Mouse (Mus musculus): ENCODE measurements around the gene Ankrd39. TPM values are rescaled to one million over a fixed set of nuclear protein-coding genes. Genes with fewer than 3 reads are reported as not detected.

Gene Ankrd39
- 23.2 and 24.1 TPM in 2 replicates for polyA plus RNA-seq (2012; rRNA removed)

GRCm38 (mm10) chr1:36546888-36547471, at the start of gene Ankrd39:
TSS of gene Ankrd39 (minus strand) at chr1:36547445.

DNA sequence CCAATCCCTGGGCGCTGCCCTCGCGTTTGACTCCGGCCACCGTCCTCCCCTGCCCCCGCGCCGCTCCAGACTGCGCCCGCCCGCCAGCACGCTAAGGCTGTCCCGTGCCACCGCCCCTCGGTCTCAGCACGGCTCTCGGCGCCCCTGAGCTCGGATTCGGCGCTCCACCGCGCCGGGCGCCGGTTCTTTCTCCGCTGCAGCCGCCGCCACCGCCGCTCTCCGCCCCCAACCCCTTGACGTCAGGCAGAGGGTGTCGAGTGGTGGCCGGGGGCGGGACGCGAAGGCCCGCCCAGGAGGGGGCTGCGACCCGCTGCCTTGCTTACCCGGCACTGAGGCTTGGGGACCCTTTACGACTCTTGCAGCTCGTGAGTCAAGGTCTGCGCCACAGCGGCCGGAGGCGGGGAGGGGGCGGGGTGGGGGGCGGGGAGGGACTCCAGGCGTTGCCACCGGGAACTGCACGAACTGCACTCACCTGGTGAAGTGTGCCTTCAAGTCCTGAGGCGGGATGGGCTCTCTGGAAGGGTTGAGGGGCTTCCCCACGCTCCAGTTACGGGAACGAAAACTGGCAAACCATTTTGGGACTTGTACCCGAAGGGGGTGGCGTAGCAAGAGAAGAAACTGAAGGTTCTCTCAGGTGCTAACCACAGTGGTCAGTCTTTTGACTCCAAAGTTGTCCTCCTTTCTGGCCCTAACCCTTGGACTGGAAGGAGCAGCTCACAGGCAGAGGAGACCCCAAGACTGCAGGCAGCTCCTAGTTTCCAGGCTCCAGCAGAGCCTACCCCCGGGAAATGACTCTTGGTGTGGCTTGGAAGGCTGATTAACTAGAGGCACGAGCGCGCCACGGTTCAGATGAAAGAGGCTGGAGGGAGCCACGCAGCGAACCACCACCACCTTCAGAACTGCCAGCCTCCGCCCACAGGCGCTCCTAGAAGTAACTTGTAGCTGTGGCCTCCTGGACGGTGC, 11.1 kb upstream of the Ankrd39 start, which contains the start of gene Sema4c:
Sema4c (minus strand) TSS at position 319 of the 963 bp plus-strand sequence.

GRCm38 (mm10) chr1:36539186-36539585, 8.1 kb downstream of the Ankrd39 start, which contains the start of gene Gm42417:
TSS of gene Gm42417 (minus strand) at chr1:36539429.

DNA sequence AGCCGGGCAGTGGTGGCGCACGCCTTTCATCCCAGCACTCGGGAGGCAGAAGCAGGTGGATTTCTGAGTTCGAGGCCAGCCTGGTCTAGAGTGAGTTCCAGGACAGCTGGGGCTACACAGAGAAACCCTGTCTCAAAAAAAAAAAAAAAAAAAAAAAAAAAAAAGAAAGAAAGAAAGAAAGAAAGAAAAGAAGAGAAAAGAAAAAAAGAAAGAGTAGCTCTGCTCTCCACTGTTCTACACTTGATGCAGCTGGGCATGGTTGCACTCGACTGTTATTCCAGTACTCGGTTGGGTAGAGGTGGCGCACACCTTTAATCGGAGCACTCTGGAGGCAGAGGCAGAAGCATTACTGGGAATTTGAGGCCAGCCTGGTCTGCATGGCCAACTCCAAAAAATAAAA, 10.5 kb downstream of the Ankrd39 start, which contains the start of gene Ankrd23:
Ankrd23 (minus strand) TSS at position 101 of the 400 bp plus-strand sequence.

DNA sequence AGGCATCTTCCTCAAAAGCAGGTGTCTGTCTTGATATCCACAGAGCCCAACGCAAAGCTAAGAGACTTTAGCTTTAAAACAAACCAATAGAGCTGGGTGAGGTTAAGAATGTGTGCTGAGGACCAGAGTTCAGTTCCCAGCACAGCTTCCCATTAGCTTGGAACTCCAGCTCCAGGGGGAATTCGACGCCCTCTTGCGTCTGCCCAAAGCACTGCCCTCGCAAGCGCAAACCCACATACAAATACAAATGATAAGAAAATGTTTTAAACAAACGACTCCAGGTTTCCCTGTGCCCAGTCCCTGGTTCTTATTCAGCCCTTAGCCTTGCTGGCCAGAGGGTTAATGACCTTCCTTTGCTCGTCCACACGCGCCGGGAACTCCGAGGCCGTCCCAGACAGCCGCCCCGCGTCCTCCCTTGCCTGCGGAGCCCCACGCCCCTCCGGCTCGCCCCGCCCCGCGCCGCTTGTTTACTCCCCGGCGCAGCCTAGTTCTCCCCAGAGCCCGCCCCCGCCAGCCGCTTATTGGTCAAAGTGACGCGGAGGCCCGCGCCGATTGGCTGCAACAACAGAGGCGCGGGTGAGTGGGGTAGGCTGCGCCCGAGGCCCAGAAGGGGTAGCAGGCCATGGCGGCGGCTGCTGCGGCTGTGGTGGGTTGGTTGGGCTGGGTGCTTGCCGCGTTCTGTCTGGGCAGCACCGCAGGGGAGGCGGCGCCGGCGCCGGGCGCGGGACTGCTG, 35.8 kb downstream of the Ankrd39 start, which contains the start of gene Cnnm3:
Cnnm3 (plus strand) TSS at position 579 of the 733 bp plus-strand sequence.

Other genes with a start within 250 kb of the Ankrd39 start
- 7.8 and 7.9 TPM in 2 replicates for gene Arid5a, start 239.7 kb downstream of the Ankrd39 start, polyA plus RNA-seq (2012; rRNA removed)
- 43.8 and 55.9 TPM in 2 replicates for gene Kansl3, start 178.3 kb downstream of the Ankrd39 start, polyA plus RNA-seq (2012; rRNA removed)
- gene Fer1l5, start 175.2 kb downstream of the Ankrd39 start, polyA plus RNA-seq (2012; rRNA removed), result not detected in 2 replicates
- gene Lman2l, start 102.2 kb downstream of the Ankrd39 start, polyA plus RNA-seq (2012; rRNA removed), result 8.3 and 9.2 TPM in 2 replicates
- gene Cnnm4, start 75.8 kb downstream of the Ankrd39 start, polyA plus RNA-seq (2012; rRNA removed), result 209 and 224 TPM in 2 replicates
- 30.6 and 31.2 TPM in 2 replicates for gene Cnnm3, start 35.6 kb downstream of the Ankrd39 start, polyA plus RNA-seq (2012; rRNA removed)
- gene Ankrd23, start 10.6 kb downstream of the Ankrd39 start, polyA plus RNA-seq (2012; rRNA removed), result 14.0 and 16.0 TPM in 2 replicates
- gene Gm42417, start 8.0 kb downstream of the Ankrd39 start, polyA plus RNA-seq (2012; rRNA removed), result not detected in 2 replicates
- 11.5 and 11.7 TPM in 2 replicates for gene Sema4c, start 10.9 kb upstream of the Ankrd39 start, polyA plus RNA-seq (2012; rRNA removed)
- gene Fam178b, start 135.7 kb upstream of the Ankrd39 start, polyA plus RNA-seq (2012; rRNA removed), result 1.5 and 1.8 TPM in 2 replicates
- gene Cox5b, start 144.0 kb upstream of the Ankrd39 start, polyA plus RNA-seq (2012; rRNA removed), result 927 and 1,094 TPM in 2 replicates
- gene 4933424G06Rik, start 162.7 kb upstream of the Ankrd39 start, polyA plus RNA-seq (2012; rRNA removed), result not detected in 2 replicates
- 181 and 201 TPM in 2 replicates for gene Actr1b, start 167.0 kb upstream of the Ankrd39 start, polyA plus RNA-seq (2012; rRNA removed)
- gene Zap70, start 214.4 kb upstream of the Ankrd39 start, polyA plus RNA-seq (2012; rRNA removed), result 2.6 and 3.7 TPM in 2 replicates